Mouse (Mus musculus): ENCODE results near the gene Ampd1. TPM values are rescaled to one million over a fixed set of nuclear protein-coding genes. Genes with fewer than 3 reads are reported as not detected.
"Not testable (repeated sequence)": the region's sequence is repeated elsewhere in the genome, so short reads cannot be mapped to it uniquely, and the experiment has no call there.

The Ampd1 gene
- polyA plus RNA-seq, 1 experiment from 2014 or later, result 0.94 TPM

DNA sequence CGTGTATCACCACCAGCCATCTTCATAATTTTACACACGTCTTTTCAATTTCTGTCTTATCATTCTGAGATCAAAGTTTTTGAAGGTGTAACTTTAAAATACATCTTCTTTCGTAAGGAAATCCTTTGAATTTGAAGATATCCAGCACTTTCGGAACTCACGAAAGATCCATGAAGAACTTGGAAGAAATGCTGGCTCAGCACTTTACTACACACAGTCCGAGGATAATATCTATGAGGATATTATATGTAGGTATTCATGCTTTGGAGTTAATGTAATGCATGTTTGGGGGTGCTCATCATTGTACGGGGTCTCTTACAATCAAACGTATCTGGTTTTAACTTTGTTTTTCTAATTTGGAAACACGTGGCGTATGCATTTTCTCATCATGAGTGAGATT is 59.3 kb downstream of the Ampd1 start:
- Histone ChIP-seq H3K36me3 (replicated peaks) (peaks cover 48% of the 10 kb centered on the region), H3K4me1 (replicated peaks) (peaks cover 44% of the 10 kb centered on the region), H3K27me3 (no peaks in the 10 kb centered on the region), H3K4me2 (peak overlapping the region; percentile 73), H3K4me3 (replicated peaks) (0 out of 2 replicates have a peak overlapping the region, but pooled peaks have one; percentile 60), H3K27ac (replicated peaks) (0 out of 2 replicates have a peak overlapping the region, but pooled peaks have one; percentile 19), H3K9ac (no peak overlapping the region), H3K9me3 (replicated peaks) (no peaks in the 10 kb centered on the region)
- WGBS (ENCODE audit: insufficient replicate concordance), result 86% methylated on average over 10 of the region's 10 CpGs
- ATAC-seq (ENCODE audit: insufficient read depth), result no peak

GRCm38 (mm10) chr3:103136414-103137077 is 62.7 kb downstream of the Ampd1 start:
- Histone ChIP-seq H3K9ac (no peak overlapping the region), H3K27me3 (no peaks in the 10 kb centered on the region), H3K4me3 (replicated peaks) (no peak overlapping the region), H3K4me2 (no peak overlapping the region), H3K36me3 (replicated peaks) (peaks cover 64% of the 10 kb centered on the region), H3K9me3 (replicated peaks) (no peaks in the 10 kb centered on the region), H3K4me1 (replicated peaks) (peaks cover 46% of the 10 kb centered on the region), H3K27ac (replicated peaks) (no peak overlapping the region)
- 80% methylated on average over 4 of the region's 4 CpGs for WGBS (ENCODE audit: insufficient replicate concordance)
- ATAC-seq (ENCODE audit: insufficient read depth), result no peak

DNA sequence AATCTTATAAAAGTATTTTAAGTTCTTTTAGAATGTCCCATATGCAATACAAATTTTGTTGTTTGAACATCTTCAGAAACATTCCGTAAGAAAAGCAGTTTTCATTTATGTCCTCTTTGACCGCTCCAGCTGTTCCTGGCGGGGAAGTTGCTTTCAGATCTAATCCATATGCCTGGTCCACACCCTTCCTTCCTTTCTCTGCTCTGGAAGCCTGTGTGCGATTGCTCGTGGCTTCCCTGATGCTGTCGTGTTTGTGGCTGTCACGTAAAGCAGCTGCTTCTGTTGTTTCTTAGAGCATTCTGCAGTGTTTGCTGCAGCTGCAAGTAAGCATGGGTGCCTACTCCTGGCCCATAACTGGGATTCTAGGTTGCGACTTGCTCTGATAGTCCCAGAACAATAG is 65.2 kb downstream of the Ampd1 start:
- no peak for ATAC-seq (ENCODE audit: insufficient read depth)
- Histone ChIP-seq H3K4me2 (peak overlapping the region; percentile 66), H3K4me1 (replicated peaks) (peaks cover 40% of the 10 kb centered on the region), H3K27ac (replicated peaks) (peak overlapping the region; percentile 78), H3K27me3 (no peaks in the 10 kb centered on the region), H3K9ac (no peak overlapping the region), H3K9me3 (replicated peaks) (no peaks in the 10 kb centered on the region), H3K36me3 (replicated peaks) (peaks cover 59% of the 10 kb centered on the region), H3K4me3 (replicated peaks) (no peak overlapping the region)
- 27% methylated on average over 8 of the region's 8 CpGs for WGBS (ENCODE audit: insufficient replicate concordance)

GRCm38 (mm10) chr3:103140095-103140838 is 66.5 kb downstream of the Ampd1 start:
- H3K4me1 ChIP-seq (replicated peaks), result peaks cover 40% of the 10 kb centered on the region
- peaks cover 60% of the 10 kb centered on the region for H3K36me3 ChIP-seq (replicated peaks)
- peak overlapping the region; percentile 37 for H3K9ac ChIP-seq
- peak; percentile 83 for ATAC-seq (ENCODE audit: insufficient read depth)
- peak overlapping the region; percentile 66 for H3K4me2 ChIP-seq
- H3K4me3 ChIP-seq (replicated peaks), result peak overlapping the region; percentile 37
- not testable (repeated sequence) for H3K27me3 ChIP-seq; H3K9me3 ChIP-seq (replicated peaks)
- WGBS (ENCODE audit: insufficient replicate concordance), result 15% methylated on average over 11 of the region's 11 CpGs
- peak overlapping the region; percentile 78 for H3K27ac ChIP-seq (replicated peaks)

GRCm38 (mm10) chr3:103141287-103141686 is 67.5 kb downstream of the Ampd1 start:
- peak overlapping the region; percentile 78; the same call in 1 of the 2 replicates for H3K27ac ChIP-seq (replicated peaks)
- no peaks in the 10 kb centered on the region for H3K9me3 ChIP-seq (replicated peaks)
- H3K9ac ChIP-seq, result no peak overlapping the region
- peak; percentile 30; the same call in 1 of the 2 replicates for ATAC-seq (ENCODE audit: insufficient read depth)
- H3K27me3 ChIP-seq, result no peaks in the 10 kb centered on the region
- peak overlapping the region; percentile 1; the same call in 1 of the 2 replicates for H3K4me2 ChIP-seq
- no peak overlapping the region for H3K4me3 ChIP-seq (replicated peaks)
- peaks cover 66% of the 10 kb centered on the region for H3K36me3 ChIP-seq (replicated peaks)
- 83% methylated on average over 11 of the region's 11 CpGs for WGBS (ENCODE audit: insufficient replicate concordance)
- H3K4me1 ChIP-seq (replicated peaks), result peaks cover 40% of the 10 kb centered on the region

GRCm38 (mm10) chr3:103142366-103142765 is 68.6 kb downstream of the Ampd1 start:
- Histone ChIP-seq H3K9me3 (replicated peaks) (no peaks in the 10 kb centered on the region), H3K9ac (no peak overlapping the region), H3K4me2 (no peak overlapping the region), H3K27me3 (no peaks in the 10 kb centered on the region), H3K27ac (replicated peaks) (no peak overlapping the region), H3K4me3 (replicated peaks) (no peak overlapping the region), H3K4me1 (replicated peaks) (peaks cover 40% of the 10 kb centered on the region), H3K36me3 (replicated peaks) (peaks cover 67% of the 10 kb centered on the region)
- no peak for ATAC-seq (ENCODE audit: insufficient read depth)
- 84% methylated on average over 10 of the region's 10 CpGs for WGBS (ENCODE audit: insufficient replicate concordance)

- ATAC-seq (ENCODE audit: insufficient read depth), result no peak
- Histone ChIP-seq H3K4me2 (no peak overlapping the region), H3K27me3 (no peaks in the 10 kb centered on the region), H3K4me3 (replicated peaks) (no peak overlapping the region), H3K27ac (replicated peaks) (no peak overlapping the region), H3K9me3 (replicated peaks) (no peaks in the 10 kb centered on the region), H3K4me1 (replicated peaks) (peaks cover 15% of the 10 kb centered on the region), H3K9ac (no peak overlapping the region), H3K36me3 (replicated peaks) (peaks cover 75% of the 10 kb centered on the region)
- WGBS (ENCODE audit: insufficient replicate concordance), result 82% methylated on average over 2 of the region's 2 CpGs
Observed at GRCm38 (mm10) chr3:103145336-103145735, 71.5 kb downstream of the Ampd1 start.

DNA sequence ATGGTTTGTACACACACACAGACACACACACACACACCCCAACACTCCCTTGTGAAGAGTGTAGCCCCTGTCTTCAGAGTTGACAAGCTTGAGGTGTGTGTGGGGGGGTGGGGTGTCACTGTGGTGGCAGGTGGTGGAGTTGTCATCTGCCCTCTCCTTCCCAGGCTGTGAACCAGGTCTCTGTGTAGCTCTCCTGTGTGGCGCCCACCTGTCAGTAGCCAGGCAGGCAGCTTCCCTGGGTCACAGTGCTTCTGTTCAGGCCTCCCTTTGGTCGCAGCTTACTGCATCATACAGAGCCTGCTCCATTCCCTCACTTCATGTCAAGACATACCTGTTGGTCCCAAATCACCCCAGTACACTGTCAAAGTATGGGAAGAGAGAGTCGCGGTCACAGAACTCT is 72.0 kb downstream of the Ampd1 start:
- H3K4me2 ChIP-seq, result no peak overlapping the region
- peaks cover 12% of the 10 kb centered on the region for H3K4me1 ChIP-seq (replicated peaks)
- WGBS (ENCODE audit: insufficient replicate concordance), result 74% methylated on average over 4 of the region's 4 CpGs
- no peak overlapping the region for H3K4me3 ChIP-seq (replicated peaks)
- no peak overlapping the region for H3K9ac ChIP-seq
- H3K9me3 ChIP-seq (replicated peaks), result no peaks in the 10 kb centered on the region
- peaks cover 80% of the 10 kb centered on the region for H3K36me3 ChIP-seq (replicated peaks)
- H3K27ac ChIP-seq (replicated peaks), result no peak overlapping the region
- H3K27me3 ChIP-seq, result no peaks in the 10 kb centered on the region
- no peak for ATAC-seq (ENCODE audit: insufficient read depth)

DNA sequence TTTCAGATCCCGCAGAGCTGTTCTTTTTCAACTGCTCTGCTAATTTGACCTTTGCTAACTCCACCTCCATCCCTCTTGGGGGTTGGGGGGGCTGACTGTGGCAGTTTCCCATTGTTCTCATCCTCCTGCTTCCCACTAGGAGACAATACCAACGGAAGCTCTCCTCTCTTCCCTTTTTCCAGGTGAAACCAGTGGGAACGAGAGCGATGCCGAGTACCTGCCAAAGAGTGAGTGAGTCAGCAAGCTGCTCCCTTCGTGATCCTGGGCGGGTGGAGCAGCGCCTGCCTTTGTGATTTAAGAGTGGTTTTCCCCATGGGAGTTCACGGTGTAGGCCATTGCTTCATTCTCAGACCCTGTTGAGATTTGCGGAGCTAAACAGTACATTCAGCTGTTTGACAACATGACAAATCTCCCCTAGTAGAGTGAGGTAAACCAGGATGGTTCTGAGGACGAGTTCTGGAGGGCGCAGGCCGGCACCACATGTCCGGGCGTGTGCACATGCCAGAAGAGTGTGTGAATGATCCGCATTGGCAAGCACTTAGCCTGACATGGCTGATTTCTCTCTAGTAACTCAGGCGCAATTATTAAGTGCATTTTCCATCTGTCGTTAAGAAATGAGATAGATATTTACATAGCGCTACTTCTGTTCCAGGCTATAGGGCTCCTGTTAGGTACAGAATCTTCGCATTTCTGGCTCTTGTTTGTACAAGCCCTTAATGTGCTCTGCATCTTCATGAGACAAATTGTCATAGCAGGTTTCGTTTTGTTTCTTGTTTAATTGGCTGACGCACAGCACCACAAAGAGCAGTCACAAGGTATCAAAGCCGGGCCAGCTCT is 72.7 kb downstream of the Ampd1 start:
- no peaks in the 10 kb centered on the region for H3K9me3 ChIP-seq (replicated peaks)
- ATAC-seq (ENCODE audit: insufficient read depth), result no peak
- 84% methylated on average over 23 of the region's 23 CpGs for WGBS (ENCODE audit: insufficient replicate concordance)
- no peak overlapping the region for H3K4me3 ChIP-seq (replicated peaks)
- peaks cover 4% of the 10 kb centered on the region for H3K4me1 ChIP-seq (replicated peaks)
- H3K27me3 ChIP-seq, result no peaks in the 10 kb centered on the region
- no peak overlapping the region for H3K4me2 ChIP-seq
- no peak overlapping the region for H3K27ac ChIP-seq (replicated peaks)
- H3K9ac ChIP-seq, result no peak overlapping the region
- peaks cover 80% of the 10 kb centered on the region for H3K36me3 ChIP-seq (replicated peaks)

GRCm38 (mm10) chr3:103147775-103148174 is 74.0 kb downstream of the Ampd1 start:
- Histone ChIP-seq H3K9me3 (replicated peaks) (no peaks in the 10 kb centered on the region), H3K36me3 (replicated peaks) (peaks cover 79% of the 10 kb centered on the region), H3K27ac (replicated peaks) (no peak overlapping the region), H3K4me3 (replicated peaks) (no peak overlapping the region), H3K9ac (no peak overlapping the region), H3K27me3 (no peaks in the 10 kb centered on the region), H3K4me2 (no peak overlapping the region), H3K4me1 (replicated peaks) (no peaks in the 10 kb centered on the region)
- WGBS (ENCODE audit: insufficient replicate concordance), result 72% methylated on average over 4 of the region's 4 CpGs
- ATAC-seq (ENCODE audit: insufficient read depth), result no peak

DNA sequence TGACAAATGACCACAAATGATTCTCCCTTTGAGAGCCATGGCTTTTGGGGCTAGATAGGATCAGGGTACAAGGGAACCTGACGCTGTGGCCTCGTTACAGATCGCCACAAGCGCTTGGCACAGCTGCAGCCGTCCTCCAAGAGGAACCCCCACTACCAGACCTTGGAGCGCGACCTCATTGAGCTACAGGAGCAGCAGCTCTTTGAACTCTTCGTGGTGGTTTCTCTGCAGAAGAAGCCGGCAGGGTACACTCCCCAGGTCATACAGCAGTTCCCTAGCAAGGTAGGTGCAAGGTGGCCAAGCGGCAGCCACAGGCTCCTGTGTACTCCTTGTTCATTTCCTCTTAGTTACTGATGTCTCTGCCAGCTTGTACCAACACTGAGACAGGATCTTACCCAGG is 75.1 kb downstream of the Ampd1 start:
- Histone ChIP-seq H3K9ac (no peak overlapping the region), H3K36me3 (replicated peaks) (peaks cover 84% of the 10 kb centered on the region), H3K27ac (replicated peaks) (no peak overlapping the region), H3K4me1 (replicated peaks) (no peaks in the 10 kb centered on the region), H3K4me2 (no peak overlapping the region), H3K27me3 (no peaks in the 10 kb centered on the region), H3K4me3 (replicated peaks) (no peak overlapping the region), H3K9me3 (replicated peaks) (no peaks in the 10 kb centered on the region)
- 57% methylated on average over 10 of the region's 10 CpGs for WGBS (ENCODE audit: insufficient replicate concordance)
- no peak for ATAC-seq (ENCODE audit: insufficient read depth)
